Mouse (Mus musculus): ENCODE results near the gene Lrmda.

Gene Lrmda

GRCm38 (mm10) chr14:22294371-22294770, 274.9 kb downstream of the Lrmda start:
- DNase-seq (ENCODE audit: extremely low spot score, low read depth, low spot score), result no peak

DNA sequence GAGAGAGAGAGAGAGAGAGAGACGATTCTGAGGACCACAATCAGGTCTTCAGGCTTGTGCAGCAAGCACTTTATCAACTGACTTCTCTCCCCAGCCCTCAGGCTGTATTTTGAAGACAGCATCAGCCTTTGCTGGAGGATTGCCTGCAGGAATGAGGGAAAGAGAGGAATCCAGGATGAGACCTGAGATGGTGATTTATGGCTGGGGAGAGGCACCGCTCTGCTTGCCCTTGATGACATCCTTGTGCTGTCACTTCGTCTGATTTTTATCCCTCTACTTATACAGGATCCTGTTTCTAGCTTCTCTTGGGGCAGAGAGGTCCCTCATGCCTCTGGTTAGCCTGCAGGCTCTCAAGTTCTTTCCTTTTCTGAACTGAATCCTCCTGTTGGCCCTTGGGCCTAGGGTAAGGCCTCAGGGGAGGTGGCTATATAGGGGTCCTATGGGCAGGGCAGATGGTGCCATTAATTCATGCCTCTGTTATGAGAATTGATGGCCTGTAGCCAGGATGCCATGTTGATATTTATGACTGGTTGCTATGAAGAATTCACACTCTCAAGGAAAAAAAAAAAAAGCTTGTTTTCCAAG, 277.2 kb downstream of the Lrmda start:
- DNase-seq (ENCODE audit: extremely low spot score, low read depth, low spot score), result no peak

GRCm38 (mm10) chr14:22306759-22307158, 287.2 kb downstream of the Lrmda start:
- no peak for DNase-seq (ENCODE audit: extremely low spot score, low read depth, low spot score)

DNA sequence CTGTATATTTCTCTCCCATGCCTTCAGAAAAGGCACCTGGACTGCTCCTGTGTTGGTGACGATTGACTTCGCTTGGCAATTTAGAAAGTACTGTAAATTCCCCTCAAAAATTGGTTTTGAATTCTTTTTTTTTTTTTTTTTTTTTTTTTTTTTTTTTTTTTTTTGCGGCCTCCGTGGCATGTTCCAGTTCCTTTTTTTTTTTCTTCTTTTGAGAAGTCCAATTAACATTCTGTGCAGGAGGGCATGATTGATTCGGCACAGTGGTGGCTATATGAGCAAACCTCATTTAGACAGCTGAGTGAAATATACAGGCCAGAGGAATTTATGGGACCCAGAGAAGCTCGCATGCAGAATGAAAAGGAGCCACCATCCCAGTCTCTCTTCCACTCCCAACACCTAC, 288.5 kb downstream of the Lrmda start:
- DNase-seq (ENCODE audit: extremely low spot score, low read depth, low spot score), result no peak

- no peak for DNase-seq (ENCODE audit: extremely low spot score, low read depth, low spot score)
These were observed 303.5 kb downstream of the Lrmda start for GRCm38 (mm10) chr14:22323058-22323457.

DNA sequence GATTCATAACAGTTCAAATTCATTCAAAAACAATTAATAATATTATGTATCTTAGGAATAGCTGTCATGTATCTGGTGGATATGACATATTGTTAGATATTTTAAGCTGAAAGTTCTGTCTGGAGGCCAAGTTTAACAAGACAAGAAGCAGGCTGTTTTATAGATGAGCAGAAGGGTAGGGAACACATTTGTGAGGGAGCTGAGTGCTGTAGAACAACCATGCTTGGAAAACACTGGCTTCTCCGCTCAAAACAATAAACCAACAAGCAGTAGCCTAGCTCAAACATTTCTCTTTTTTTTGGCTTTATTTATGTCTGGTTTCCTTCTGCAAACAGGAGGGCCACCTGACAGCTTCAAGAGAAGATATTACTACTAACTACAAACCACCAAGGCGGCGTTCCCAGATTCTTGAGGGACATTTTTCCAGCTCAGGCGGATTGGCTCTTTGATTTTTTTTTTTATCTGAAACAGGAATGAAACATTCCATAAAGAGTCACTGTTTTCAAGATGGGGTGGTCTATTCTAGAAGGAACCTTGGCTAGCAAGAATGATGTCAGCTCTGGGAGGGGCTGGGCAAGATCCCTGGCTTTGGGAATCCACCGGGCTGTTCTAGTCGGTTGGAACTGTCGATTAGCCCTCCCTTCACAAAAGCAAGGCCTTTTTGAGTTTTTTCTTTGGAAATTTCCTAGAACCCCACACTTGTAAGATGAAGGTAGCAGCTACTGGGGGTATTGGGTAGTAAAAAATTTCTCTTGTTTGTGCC, 304.2 kb downstream of the Lrmda start:
- no peak for DNase-seq (ENCODE audit: extremely low spot score, low read depth, low spot score)

GRCm38 (mm10) chr14:22326218-22326964, 306.9 kb downstream of the Lrmda start:
- DNase-seq (ENCODE audit: extremely low spot score, low read depth, low spot score), result no peak

DNA sequence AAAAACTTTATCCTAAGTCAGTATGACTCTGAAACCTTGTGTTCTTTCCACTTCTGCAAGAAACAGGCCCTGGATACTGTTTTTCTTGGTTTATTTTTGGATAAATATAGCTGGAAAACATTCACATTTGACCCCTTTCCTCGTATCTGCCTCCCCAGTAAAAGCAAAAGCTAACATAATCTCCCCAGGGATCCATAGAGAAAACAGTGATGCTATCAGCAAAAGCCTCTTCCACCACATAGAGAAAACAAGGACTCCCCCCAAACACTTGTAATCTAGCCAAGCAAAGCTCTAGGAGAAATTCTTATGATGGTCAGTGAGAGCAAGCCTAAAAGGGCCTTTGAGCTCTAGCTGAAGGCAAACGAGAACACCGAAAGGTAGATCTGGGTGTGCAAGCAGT, 309.7 kb downstream of the Lrmda start:
- DNase-seq (ENCODE audit: extremely low spot score, low read depth, low spot score), result no peak

DNA sequence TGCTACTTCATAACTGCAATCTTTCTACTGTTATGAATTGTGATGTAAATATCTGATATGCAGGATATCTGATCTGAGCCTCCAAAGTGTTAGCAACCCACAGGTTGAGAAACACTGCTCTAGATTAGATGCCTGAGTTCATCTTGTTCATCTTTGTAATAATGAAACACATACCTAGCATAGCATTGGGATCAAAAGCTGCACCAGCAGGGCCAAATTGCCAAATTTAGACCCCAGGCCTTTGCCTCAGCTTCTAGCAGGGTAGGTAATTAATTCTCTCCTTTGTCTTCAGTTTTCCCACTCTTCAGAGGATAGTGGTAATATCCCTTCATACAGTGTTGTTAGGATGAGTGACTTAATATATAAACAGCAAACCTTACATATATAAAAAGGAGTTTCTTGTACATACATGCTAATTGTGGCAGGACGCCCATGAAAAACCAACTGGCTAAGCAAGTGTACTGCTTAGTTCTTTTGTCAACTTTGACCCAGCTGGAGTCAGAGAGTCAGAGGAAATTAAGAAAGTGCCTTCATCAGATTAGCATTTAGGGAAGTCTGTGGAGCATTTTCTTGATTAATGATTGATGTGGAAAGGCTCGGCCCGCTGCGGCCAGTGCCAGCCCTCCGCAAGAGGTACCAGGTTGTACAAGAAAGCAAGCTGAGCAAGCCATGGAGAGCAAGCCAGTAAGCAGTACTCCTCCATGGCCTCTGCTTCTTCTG, 315.7 kb downstream of the Lrmda start:
- DNase-seq (ENCODE audit: extremely low spot score, low read depth, low spot score), result no peak

- no peak for DNase-seq (ENCODE audit: extremely low spot score, low read depth, low spot score)
These were observed 319.7 kb downstream of the Lrmda start for GRCm38 (mm10) chr14:22339176-22339575.

DNA sequence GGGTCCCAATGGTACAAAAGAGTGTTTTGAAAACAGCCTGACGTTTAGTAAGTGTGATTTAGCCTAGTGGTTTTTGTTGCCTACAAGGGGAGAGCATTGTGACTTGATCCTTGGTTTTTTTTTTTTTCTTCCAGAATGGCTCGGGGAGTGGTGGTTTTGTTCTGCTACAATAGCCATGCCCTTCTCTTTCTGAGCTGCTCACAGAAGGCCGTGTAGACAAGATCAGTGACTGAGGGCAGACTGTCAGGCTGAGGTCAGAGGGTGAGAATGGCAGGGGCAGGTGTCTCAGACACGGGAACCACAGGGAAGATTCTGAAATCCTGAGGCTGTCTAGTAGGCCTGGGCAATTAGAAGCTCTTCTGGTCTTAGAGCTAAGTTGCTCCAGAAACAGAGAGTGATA, 323.8 kb downstream of the Lrmda start:
- DNase-seq (ENCODE audit: extremely low spot score, low read depth, low spot score), result no peak

GRCm38 (mm10) chr14:22345248-22345647, 325.7 kb downstream of the Lrmda start:
- no peak for DNase-seq (ENCODE audit: extremely low spot score, low read depth, low spot score)

DNA sequence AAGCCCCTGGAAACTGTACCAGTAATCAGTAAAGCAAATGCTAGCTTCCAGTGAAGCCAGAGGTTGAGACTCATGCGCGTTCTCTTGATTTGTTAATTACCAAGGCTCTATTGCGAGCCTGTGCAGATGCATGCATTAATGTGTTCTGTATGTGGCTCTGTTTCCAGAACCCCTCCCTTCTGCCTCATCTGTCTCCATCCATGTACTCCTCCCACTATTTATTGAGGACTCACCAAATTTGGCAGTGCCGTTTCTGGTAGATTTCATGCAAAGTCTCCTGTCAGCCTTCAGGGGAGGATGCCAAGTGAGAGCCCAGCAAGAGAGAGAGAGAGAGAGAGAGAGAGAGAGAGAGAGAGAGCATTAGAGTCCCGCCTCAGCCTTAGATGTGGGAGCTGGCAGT, 334.1 kb downstream of the Lrmda start:
- DNase-seq (ENCODE audit: extremely low spot score, low read depth, low spot score), result no peak

DNA sequence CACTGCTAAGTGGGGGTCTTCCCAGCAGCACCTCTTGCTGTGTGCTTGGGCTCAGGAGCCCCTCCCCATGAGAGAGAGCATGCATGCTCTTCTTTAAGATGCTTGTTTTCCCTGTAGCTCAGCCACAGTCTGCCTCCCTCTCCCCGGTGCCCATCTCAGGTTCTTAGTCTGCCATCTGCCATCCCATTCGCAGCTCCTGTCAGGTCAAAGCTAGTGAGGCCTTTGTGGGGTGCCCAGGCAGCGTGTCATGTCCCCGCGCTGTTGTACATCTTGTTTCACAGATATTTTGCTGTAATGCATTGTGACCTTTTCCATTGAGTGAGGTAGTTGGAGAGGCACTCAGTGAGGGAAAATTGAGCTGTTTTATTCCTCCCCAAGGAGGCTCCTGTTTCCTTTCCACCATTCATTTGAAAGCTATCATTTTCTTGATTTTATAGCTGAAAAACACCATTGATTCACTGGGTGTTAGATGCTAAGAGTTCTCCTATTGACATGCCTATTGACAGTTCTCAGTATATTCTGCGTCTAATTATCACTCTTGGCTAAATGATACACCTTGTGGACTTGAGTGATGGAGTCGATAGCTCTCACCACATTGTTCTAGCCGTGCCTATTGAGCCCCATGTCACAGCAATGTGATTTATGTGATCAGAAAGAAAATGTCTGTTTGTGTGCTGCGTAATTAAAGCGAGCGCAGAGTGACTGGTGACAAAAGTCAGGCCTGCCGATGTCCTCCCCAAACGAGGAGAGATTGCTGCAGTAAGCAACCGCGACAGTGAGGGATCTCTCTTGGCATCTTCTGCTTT, 335.5 kb downstream of the Lrmda start:
- DNase-seq (ENCODE audit: extremely low spot score, low read depth, low spot score), result no peak

DNA sequence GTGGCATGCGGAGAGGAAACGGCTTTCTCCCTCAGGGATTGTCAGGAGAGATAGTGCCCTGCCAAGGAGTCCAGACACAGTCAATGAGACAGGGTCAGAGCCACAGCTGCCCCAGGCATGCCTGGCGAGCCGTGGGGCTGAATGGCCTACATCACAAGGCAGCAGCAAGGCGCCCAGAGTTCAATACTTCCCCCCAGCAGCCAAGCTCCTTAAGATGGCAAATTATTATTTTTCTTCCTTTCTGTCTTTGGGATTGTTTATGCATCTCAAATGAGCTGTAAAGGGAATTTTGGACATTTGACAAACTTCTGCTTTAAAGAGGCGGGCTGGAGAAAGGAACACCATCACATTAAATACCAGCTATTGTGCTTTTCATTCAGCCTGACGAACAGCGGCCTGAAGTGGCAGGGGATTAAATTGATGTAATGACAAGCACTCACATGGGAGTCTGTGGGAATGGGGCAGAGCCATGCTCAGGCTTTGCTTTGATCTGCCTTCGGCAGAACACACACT, 338.5 kb downstream of the Lrmda start:
- no peak for DNase-seq (ENCODE audit: extremely low spot score, low read depth, low spot score)

GRCm38 (mm10) chr14:22364010-22364748, 344.7 kb downstream of the Lrmda start:
- no peak for DNase-seq (ENCODE audit: extremely low spot score, low read depth, low spot score)

DNA sequence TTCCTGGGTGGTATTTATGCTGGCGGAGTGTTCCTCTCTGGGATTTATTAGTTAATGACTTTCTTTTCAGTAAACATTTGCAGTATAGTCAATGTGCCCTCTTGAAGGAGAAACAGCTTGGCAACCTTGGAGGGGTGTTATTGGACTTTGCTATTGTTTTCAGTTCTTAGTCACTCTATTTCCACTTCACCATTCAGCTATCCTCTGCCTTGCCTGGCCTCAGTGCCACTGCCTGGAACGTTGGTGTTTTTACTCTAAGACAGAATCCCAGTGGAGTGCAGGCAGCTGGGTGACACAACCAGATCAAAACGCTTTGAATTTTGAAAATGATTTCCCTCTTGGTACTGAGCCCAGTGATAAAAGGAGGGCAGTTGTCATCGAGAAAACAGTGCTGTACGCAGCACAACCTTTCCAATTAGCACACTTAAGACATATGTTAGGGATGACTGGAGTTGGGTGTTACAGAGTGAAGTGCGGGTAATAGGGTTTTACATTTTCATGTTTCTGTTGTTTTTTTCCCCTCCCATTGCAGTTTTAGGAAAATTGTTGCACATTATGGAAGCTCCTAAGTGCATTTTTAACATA, 345.4 kb downstream of the Lrmda start:
- no peak for DNase-seq (ENCODE audit: extremely low spot score, low read depth, low spot score)

GRCm38 (mm10) chr14:22367615-22368014, 348.1 kb downstream of the Lrmda start:
- no peak for DNase-seq (ENCODE audit: extremely low spot score, low read depth, low spot score)

DNA sequence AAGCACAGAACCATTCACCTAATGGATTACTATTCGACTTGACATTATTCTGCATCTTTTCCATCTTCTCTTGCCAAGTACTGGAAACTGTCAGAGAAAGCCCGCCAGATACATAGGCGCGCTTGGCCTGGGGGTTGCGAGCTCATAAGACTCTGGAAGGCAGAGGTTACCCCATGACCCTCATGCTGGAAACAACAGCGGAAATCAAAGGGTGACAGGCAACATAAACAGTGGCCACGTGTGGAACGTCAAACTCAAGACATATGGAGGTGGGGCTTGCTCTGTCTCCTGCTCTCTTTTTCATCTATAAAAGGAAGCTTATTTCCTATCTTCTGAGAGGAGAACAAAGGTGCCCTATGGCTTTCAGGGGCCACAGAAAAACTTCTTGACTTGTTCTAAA, 351.6 kb downstream of the Lrmda start:
- no peak for DNase-seq (ENCODE audit: extremely low spot score, low read depth, low spot score)

All from hindlimb bud, embryonic 11.5 days (tissue).